Mouse (Mus musculus) forelimb bud, embryonic 11.5 days (tissue): ENCODE results near the gene 1700019D03Rik.

ENCODE experiments used
- DNase-seq: peaks from one replicate; pipeline ENCODE4 v3.0.0-alpha.2; 2012; ENCODE audit warnings: low read depth, low spot score

The 1700019D03Rik gene

GRCm38 (mm10) chr1:53020079-53020478, at the start of gene 1700019D03Rik:
Gene 1700019D03Rik, minus strand, starts transcription at chr1:53020179.
- DNase-seq: no peak

GRCm38 (mm10) chr1:53063921-53064320, 43.9 kb upstream of the 1700019D03Rik start:
- DNase-seq: no peak

GRCm38 (mm10) chr1:53061871-53062608, 42.1 kb upstream of the 1700019D03Rik start:
- DNase-seq: no peak

- no peak for DNase-seq
Observed at GRCm38 (mm10) chr1:53061340-53061739, 41.4 kb upstream of the 1700019D03Rik start, which contains the start of gene Mstn. Gene Mstn, plus strand, starts transcription at chr1:53061640.

GRCm38 (mm10) chr1:53060499-53060898, 40.5 kb upstream of the 1700019D03Rik start:
- no peak for DNase-seq

- no peak for DNase-seq
Observed at GRCm38 (mm10) chr1:53059106-53059505, 39.1 kb upstream of the 1700019D03Rik start.

GRCm38 (mm10) chr1:53053087-53054022, 33.4 kb upstream of the 1700019D03Rik start:
- peak; percentile 74 for DNase-seq

- DNase-seq: no peak
Observed at GRCm38 (mm10) chr1:53049763-53050427, 29.9 kb upstream of the 1700019D03Rik start.

GRCm38 (mm10) chr1:53037443-53037871, 17.5 kb upstream of the 1700019D03Rik start:
- DNase-seq: no peak

GRCm38 (mm10) chr1:53032550-53032949, 12.6 kb upstream of the 1700019D03Rik start:
- DNase-seq: peak; percentile 26

GRCm38 (mm10) chr1:53018746-53019505, 1.1 kb downstream of the 1700019D03Rik start:
- DNase-seq: no peak

GRCm38 (mm10) chr1:53015606-53016005, 4.4 kb downstream of the 1700019D03Rik start:
- DNase-seq: no peak

- no peak for DNase-seq
Observed at GRCm38 (mm10) chr1:53014716-53015115, 5.3 kb downstream of the 1700019D03Rik start.

GRCm38 (mm10) chr1:52986692-52987091, 33.3 kb downstream of the 1700019D03Rik start:
- no peak for DNase-seq

GRCm38 (mm10) chr1:52973198-52973597, 46.8 kb downstream of the 1700019D03Rik start:
- no peak for DNase-seq

- no peak for DNase-seq
Observed at GRCm38 (mm10) chr1:52971881-52972503, 48.0 kb downstream of the 1700019D03Rik start.

GRCm38 (mm10) chr1:52964581-52964980, 55.4 kb downstream of the 1700019D03Rik start:
- DNase-seq: no peak

GRCm38 (mm10) chr1:52963097-52963496, 56.9 kb downstream of the 1700019D03Rik start:
- no peak for DNase-seq

GRCm38 (mm10) chr1:52960191-52960590, 59.8 kb downstream of the 1700019D03Rik start:
- no peak for DNase-seq

GRCm38 (mm10) chr1:52956746-52957145, 63.2 kb downstream of the 1700019D03Rik start:
- no peak for DNase-seq

- no peak for DNase-seq
Observed at GRCm38 (mm10) chr1:52955102-52955501, 64.9 kb downstream of the 1700019D03Rik start.
